9 mouse cellular contexts compared by ENCODE assay signal in genomic region chr12:73952879-73953278, GRCm38 (mm10). TPM values are rescaled to one million over a fixed set of nuclear protein-coding genes. Genes with fewer than 3 reads are reported as not detected.
DNase-seq lines count a peak whose midpoint lies in the region; ATAC-seq lines count a peak whose summit lies in the region.
"Had no signal": no experiment of that assay in that cellular context is flagged by ENCODE, and none has a peak within 500 bp of the region (broad histone marks: within the 10 kb centered on the region; RNA-seq: fewer than 3 reads in every experiment).

No protein-coding gene starts in this region.

- 3% methylated on average over 15 of the region's 15 CpGs for WGBS in embryonic facial prominence, embryonic 15.5 days
- 7% methylated on average over 15 of the region's 15 CpGs for WGBS in hindbrain, embryonic 14.5 days
- WGBS in liver, embryonic 11.5 days = 9% methylated on average over 15 of the region's 15 CpGs

- peak overlapping the region; percentile 59 for H3K4me2 ChIP-seq in embryonic facial prominence, embryonic 15.5 days (replicated peaks)
- H3K4me2 ChIP-seq in hindbrain, embryonic 14.5 days (replicated peaks) = peak overlapping the region; percentile 61
- peak overlapping the region; percentile 69 for H3K4me2 ChIP-seq in liver, embryonic 11.5 days

- 0 out of 2 replicates have a peak, but pooled peaks cover under 1% of the 10 kb centered on the region for H3K36me3 ChIP-seq in embryonic facial prominence, embryonic 15.5 days
- H3K36me3 ChIP-seq in hindbrain, embryonic 14.5 days (replicated peaks; ENCODE audit: control insufficient read depth, insufficient read depth) = peaks cover under 1% of the 10 kb centered on the region; the same call in 1 of the 2 replicates
- H3K36me3 ChIP-seq in liver, embryonic 11.5 days (ENCODE audit: control insufficient read depth, insufficient read depth, low read length) = peaks cover 4% of the 10 kb centered on the region; the same call in 1 of the 2 replicates

- ATAC-seq in cerebellum, adult (ENCODE audit: insufficient number of reproducible peaks, low FRiP score, low TSS enrichment) = no peak
- peak; percentile 58 for ATAC-seq in activated CD4-positive, CD25-positive, alpha-beta regulatory T cell, adult 4 months
- no peak for ATAC-seq in embryonic facial prominence, embryonic 15.5 days (ENCODE audit: insufficient number of reproducible peaks, low FRiP score, low TSS enrichment, low read depth)
- peak; percentile 52; the same call in 1 of the 2 replicates for ATAC-seq in hindbrain, embryonic 14.5 days (ENCODE audit: low FRiP score)
- peak; percentile 27; the same call in 1 of the 2 replicates for ATAC-seq in liver, embryonic 11.5 days (replicated peaks; ENCODE audit: low FRiP score)

- DNase-seq in cerebellum, adult 11-12 months = peak; percentile 39
- peak; percentile 66 for DNase-seq in hindbrain, embryonic 14.5 days (ENCODE audit: low spot score)
- peak; percentile 51 for DNase-seq in liver, embryonic 11.5 days (ENCODE audit: low spot score)
- peak; percentile 58 for DNase-seq in neural tube, embryonic 10.5 days (ENCODE audit: extremely low spot score, low spot score)
- DNase-seq in thymus, postnatal 10 days (ENCODE audit: low spot score in 2 of 2) = peak; percentile 60 to 69

- 0 out of 2 replicates have a peak overlapping the region, but pooled peaks have one; percentile 9 for H3K9ac ChIP-seq in embryonic facial prominence, embryonic 15.5 days
- peak overlapping the region; percentile 44 for H3K9ac ChIP-seq in hindbrain, embryonic 14.5 days
- peak overlapping the region; percentile 60 for H3K9ac ChIP-seq in liver, embryonic 11.5 days (ENCODE audit: low read depth, low read length)

- no peaks in the 10 kb centered on the region for H3K27me3 ChIP-seq in embryonic facial prominence, embryonic 15.5 days
- no peaks in the 10 kb centered on the region for H3K27me3 ChIP-seq in hindbrain, embryonic 14.5 days (ENCODE audit: control insufficient read depth, insufficient read depth, low read length)
- no peaks in the 10 kb centered on the region for H3K27me3 ChIP-seq in liver, embryonic 11.5 days (replicated peaks; ENCODE audit: control insufficient read depth, insufficient read depth, low read length)

- no peak overlapping the region for H3K27ac ChIP-seq in embryonic facial prominence, embryonic 15.5 days (replicated peaks)
- H3K27ac ChIP-seq in hindbrain, embryonic 14.5 days = no peak overlapping the region
- no peak overlapping the region for H3K27ac ChIP-seq in liver, embryonic 11.5 days (ENCODE audit: low read depth, low read length)

- peaks cover 14% of the 10 kb centered on the region for H3K4me1 ChIP-seq in embryonic facial prominence, embryonic 15.5 days
- peaks cover 17% of the 10 kb centered on the region for H3K4me1 ChIP-seq in hindbrain, embryonic 14.5 days (replicated peaks; ENCODE audit: control insufficient read depth, insufficient read depth, low read length)
- H3K4me1 ChIP-seq in liver, embryonic 11.5 days (replicated peaks; ENCODE audit: control insufficient read depth, insufficient read depth, low read length) = peaks cover 2% of the 10 kb centered on the region; the same call in 1 of the 2 replicates

- peak overlapping the region; percentile 40 for H3K4me3 ChIP-seq in embryonic facial prominence, embryonic 15.5 days (replicated peaks)
- H3K4me3 ChIP-seq in hindbrain, embryonic 14.5 days (replicated peaks; ENCODE audit: low read length) = peak overlapping the region; percentile 25
- H3K4me3 ChIP-seq in liver, embryonic 11.5 days (ENCODE audit: low read depth, low read length) = peak overlapping the region; percentile 44

- H3K9me3 ChIP-seq in embryonic facial prominence, embryonic 15.5 days (replicated peaks) = no peaks in the 10 kb centered on the region
- H3K9me3 ChIP-seq in hindbrain, embryonic 14.5 days (ENCODE audit: control insufficient read depth, low read length) = no peaks in the 10 kb centered on the region
- no peaks in the 10 kb centered on the region for H3K9me3 ChIP-seq in liver, embryonic 11.5 days (ENCODE audit: control insufficient read depth, low read length)

RNA-seq across cellular contexts. Expression of gene Snapc1, which starts 11.4 kb away (rescaled TPM):
- 10 to 100 TPM; 13.3 to 21.9 TPM for polyA plus RNA-seq in activated CD4-positive, CD25-positive, alpha-beta regulatory T cell, adult 4 months (2017; shearing (Covaris generic))
- polyA plus RNA-seq in embryonic facial prominence, embryonic 15.5 days (2015; fragmentation: Nextera tagmentation; extraction: Ambion mirVana) = 18.4 and 22.1 TPM in 2 replicates
- polyA plus RNA-seq in hindbrain, embryonic 14.5 days (2014; fragmentation: Nextera tagmentation; extraction: Ambion mirVana) = 34.9 and 37.1 TPM in 2 replicates
- polyA plus RNA-seq in liver, embryonic 11.5 days (2014; fragmentation: Nextera tagmentation; extraction: Ambion mirVana) = 13.6 and 15.1 TPM in 2 replicates

RNA-seq across cellular contexts. Expression of gene Gm49321, which starts 15.4 kb away (rescaled TPM):
- 10 to 100 TPM; 10.8 to 21.0 TPM for polyA plus RNA-seq in activated CD4-positive, CD25-positive, alpha-beta regulatory T cell, adult 4 months (2017; shearing (Covaris generic))
- 13.1 and 16.7 TPM in 2 replicates for polyA plus RNA-seq in embryonic facial prominence, embryonic 15.5 days (2015; fragmentation: Nextera tagmentation; extraction: Ambion mirVana)
- polyA plus RNA-seq in hindbrain, embryonic 14.5 days (2014; fragmentation: Nextera tagmentation; extraction: Ambion mirVana) = 17.4 and 17.6 TPM in 2 replicates
- polyA plus RNA-seq in liver, embryonic 11.5 days (2014; fragmentation: Nextera tagmentation; extraction: Ambion mirVana) = 6.6 and 9.7 TPM in 2 replicates
- polyA plus RNA-seq: C2C12 had no signal

RNA-seq across cellular contexts. Expression of gene Syt16, which starts 44.6 kb away (rescaled TPM):
- polyA plus RNA-seq in activated CD4-positive, CD25-positive, alpha-beta regulatory T cell, adult 4 months (2017; shearing (Covaris generic)) = not detected
- polyA plus RNA-seq in embryonic facial prominence, embryonic 15.5 days (2015; fragmentation: Nextera tagmentation; extraction: Ambion mirVana) = 5.1 and 5.4 TPM in 2 replicates
- 79.5 and 91.2 TPM in 2 replicates for polyA plus RNA-seq in hindbrain, embryonic 14.5 days (2014; fragmentation: Nextera tagmentation; extraction: Ambion mirVana)
- polyA plus RNA-seq in liver, embryonic 11.5 days (2014; fragmentation: Nextera tagmentation; extraction: Ambion mirVana) = 0.27 and 0.53 TPM in 2 replicates

RNA-seq across cellular contexts. Expression of gene Hif1a, which starts 51.7 kb away (rescaled TPM):
- polyA plus RNA-seq in activated CD4-positive, CD25-positive, alpha-beta regulatory T cell, adult 4 months (2017; shearing (Covaris generic)) = 10 to 100 TPM; 65.7 to 77.4 TPM
- polyA plus RNA-seq in embryonic facial prominence, embryonic 15.5 days (2015; fragmentation: Nextera tagmentation; extraction: Ambion mirVana) = 86.3 and 100 TPM in 2 replicates
- 103 and 113 TPM in 2 replicates for polyA plus RNA-seq in hindbrain, embryonic 14.5 days (2014; fragmentation: Nextera tagmentation; extraction: Ambion mirVana)
- polyA plus RNA-seq in liver, embryonic 11.5 days (2014; fragmentation: Nextera tagmentation; extraction: Ambion mirVana) = 46.5 and 54.6 TPM in 2 replicates

Comparison
In these comparisons a context has a peak if more than half of its experiments do, and no peak if none do; other contexts are left out.
1. ATAC-seq: peak in activated CD4-positive, CD25-positive, alpha-beta regulatory T cell, adult 4 months (single experiment), hindbrain, embryonic 14.5 days (single experiment) and liver, embryonic 11.5 days (single experiment); none in cerebellum, adult (single experiment) and embryonic facial prominence, embryonic 15.5 days (single experiment).
2. H3K9ac ChIP-seq: peak in every context shown above with its lines; median percentile 60 in liver, embryonic 11.5 days; 44 in hindbrain, embryonic 14.5 days; 9 in embryonic facial prominence, embryonic 15.5 days.
3. RNA of gene Syt16, which starts 44.6 kb away (polyA plus RNA-seq): 79.5 to 91.2 TPM in hindbrain, embryonic 14.5 days; 5.1 to 5.4 TPM in embryonic facial prominence, embryonic 15.5 days, 0.27 to 0.53 TPM in liver, embryonic 11.5 days and not detected in activated CD4-positive, CD25-positive, alpha-beta regulatory T cell, adult 4 months; every median in the first group is over 10 times any median in the second.
4. Peak in every context shown above with its lines, with median percentiles within 50 percentile points of each other: DNase-seq, H3K4me2 ChIP-seq and H3K4me3 ChIP-seq.